Mouse (Mus musculus): ENCODE results near the gene Atp6v1g2.

The Atp6v1g2 gene

DNA sequence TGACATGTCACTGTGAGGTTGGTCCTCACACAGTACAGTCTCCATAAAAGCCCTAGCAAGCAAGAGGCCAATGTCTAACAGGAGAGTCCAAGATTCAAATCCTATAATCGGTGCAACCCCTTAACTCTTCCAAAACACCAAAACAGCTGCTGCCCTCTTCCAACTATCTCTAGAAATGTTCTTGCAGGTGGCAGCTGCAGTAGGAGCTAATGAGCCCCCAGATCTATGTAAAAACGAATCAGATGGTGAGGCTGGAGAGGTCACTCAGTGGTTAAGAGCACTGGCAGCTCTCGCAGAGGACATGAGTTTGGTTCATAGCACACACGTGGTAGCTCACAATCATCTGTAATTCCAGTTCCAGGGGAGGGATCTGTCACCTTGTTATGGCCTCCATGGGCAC, 22.2 kb downstream of the Atp6v1g2 start:
- DNase-seq (ENCODE audit: low spot score): no peak

DNA sequence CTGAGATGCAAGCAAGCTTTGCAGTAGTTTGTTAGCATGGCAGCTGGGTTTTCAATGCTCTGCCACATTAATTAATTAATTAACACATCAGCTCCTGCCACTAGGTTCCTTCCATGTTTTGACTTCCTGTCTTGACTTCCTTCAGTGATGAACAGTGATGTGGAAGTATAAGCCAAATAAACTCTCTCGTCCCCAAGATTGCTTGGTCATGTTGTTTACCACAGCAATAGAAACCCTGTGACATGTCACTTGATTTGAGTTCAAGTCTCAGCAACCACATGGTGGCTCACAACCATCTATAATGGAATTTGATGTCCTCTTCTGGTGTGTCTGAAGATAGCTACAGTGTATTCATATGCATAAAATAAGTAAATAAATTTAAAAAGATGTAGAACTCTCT, 23.9 kb downstream of the Atp6v1g2 start:
- no peak for DNase-seq (ENCODE audit: low spot score)

DNA sequence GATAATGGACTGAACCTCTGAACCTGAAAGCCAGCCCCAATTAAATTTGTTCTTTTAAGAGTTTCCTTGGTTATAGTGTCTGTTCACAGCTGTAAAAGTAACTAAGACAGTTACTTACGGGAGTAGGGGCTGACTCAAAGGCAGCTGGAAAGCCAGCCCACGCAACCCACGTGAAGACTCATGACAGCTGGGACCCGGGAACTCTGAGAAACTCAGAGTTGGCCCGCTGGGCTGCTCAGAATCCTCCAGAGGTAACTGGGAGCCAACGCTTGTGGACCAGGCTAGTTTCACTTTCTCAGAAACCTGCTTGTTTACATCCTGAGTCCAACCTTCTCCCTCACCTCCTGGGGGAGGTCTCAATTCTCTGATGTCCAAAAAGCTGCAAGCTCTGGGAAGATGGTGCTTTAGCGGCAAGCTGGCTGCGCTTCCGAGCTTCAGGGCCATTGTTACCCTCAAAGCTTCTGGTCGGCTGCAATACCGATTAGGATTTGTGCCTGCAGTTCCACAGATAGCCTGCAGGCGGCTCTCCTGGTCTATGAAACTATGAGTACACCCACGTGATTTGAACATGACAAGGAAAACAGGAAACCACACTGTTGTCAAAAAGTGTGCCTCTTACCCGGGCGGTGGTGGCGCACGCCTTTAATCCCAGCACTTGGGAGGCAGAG, 24.5 kb downstream of the Atp6v1g2 start:
- peak; percentile 82 for DNase-seq (ENCODE audit: low spot score)

DNA sequence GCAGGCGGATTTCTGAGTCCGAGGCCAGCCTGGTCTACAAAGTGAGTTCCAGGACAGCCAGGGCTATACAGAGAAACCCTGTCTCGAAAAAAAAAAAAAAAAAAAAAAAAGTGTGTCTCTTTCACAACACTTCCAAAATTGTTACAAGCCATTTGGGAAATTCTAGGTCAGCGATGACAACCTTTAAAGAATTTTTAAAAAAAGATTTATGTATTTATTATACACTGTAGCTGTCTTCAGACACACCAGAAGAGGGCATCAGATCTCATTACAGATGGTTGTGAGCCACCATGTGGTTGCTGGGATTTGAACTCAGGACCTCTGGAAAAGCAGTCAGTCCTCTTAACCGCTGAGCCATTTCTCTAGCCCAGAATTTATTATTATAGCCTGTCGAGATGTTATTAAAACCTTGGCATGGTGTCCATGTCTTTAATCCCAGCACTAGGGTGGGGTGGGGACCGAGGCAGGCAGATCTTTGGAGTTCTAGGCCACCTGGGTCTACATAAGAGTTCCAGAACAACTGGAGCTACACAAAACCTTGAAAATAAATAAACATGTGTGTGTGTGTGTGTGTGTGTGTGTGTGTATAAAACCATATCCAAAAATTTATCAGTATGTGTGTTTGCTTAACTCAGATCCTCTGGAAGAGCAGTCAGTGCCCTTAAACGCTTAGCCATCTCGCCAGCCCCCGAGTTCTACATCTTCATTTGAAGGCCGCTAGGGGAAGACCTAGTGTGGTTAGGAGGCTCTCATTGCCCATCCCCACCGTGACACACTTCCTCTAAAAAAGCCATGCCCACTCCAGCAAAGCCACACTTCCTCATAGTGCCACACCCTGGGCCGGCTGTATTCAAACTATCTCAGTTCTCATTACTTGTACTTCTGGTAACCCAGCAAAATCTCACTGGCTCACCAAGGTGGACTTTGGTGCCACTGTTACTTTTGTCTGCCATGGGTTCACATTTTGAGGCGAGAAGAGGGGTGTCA, 25.3 kb downstream of the Atp6v1g2 start:
- DNase-seq (ENCODE audit: low spot score): no peak

DNA sequence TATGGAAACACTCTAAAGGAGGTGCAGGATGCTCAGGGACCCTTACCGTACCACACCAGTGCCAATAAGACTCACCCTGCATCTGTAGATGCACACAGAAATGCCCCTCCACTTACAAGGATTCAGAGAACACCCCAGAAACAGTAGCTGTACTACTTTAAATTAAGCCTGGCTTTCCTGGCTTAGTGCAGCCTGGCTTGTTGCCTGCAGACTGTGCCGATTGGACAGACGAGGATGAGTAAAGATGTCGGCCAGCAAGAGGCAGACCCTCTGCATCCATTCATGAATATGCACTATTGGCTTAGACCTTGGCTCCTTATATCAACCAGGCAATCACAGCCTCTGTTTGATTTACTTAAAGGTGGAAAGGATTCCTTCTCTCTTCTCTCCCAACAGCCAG, 26.2 kb downstream of the Atp6v1g2 start:
- DNase-seq (ENCODE audit: low spot score): no peak

DNA sequence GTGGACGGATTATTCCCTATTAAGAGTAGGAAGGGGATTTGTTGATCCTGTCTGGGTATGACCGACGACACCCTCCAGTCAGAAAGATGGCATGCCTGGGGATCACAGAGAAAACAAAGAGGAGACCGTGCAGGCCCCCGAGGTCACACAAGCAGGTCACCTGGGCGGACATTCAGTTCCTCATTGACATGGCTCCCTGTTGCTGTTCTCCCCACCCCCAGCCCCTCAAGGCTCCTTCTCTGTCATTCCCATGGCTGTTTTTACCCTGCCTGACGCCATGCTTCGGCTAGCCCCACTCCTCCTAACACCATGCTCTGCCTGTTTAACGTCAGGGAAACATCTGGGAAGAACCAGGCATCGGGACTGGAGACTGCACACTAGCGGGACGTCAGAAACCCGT, 28.2 kb downstream of the Atp6v1g2 start:
- no peak for DNase-seq (ENCODE audit: low spot score)

DNA sequence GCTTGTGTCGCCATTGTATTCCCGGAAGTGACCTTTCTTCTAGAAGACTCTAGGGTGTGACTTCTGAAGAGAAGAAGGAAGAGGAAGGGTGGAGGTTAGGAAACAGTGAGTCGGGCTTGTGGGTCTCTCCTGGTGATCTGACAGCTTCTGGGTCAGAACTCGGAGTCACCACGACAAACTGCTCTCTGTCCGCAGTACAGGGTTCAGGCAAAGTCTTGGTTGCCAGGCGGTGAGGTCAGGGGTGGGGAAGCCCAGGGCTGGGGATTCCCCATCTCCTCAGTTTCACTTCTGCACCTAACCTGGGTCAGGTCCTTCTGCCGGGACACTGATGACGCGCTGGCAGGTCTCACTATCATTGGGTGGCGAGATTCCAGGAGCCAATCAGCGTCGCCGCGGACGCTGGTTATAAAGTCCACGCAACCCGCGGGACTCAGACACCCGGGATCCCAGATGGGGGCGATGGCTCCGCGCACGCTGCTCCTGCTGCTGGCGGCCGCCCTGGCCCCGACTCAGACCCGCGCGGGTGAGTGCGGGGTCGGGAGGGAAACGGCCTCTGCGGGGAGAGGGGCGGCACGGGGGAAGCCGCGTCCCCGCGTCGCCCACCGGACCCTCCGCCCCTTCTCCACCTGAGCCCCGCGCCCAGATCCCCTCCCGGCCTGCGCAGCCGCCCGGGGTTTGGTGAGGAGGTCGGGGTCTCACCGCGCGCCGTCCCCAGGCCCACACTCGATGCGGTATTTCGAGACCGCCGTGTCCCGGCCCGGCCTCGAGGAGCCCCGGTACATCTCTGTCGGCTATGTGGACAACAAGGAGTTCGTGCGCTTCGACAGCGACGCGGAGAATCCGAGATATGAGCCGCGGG, 29.4 kb downstream of the Atp6v1g2 start, which contains the start of gene H2-D1:
TSS of gene H2-D1 (plus strand) at position 67 of the 859 bp plus-strand sequence.
- DNase-seq (ENCODE audit: low spot score): peak; percentile 82

DNA sequence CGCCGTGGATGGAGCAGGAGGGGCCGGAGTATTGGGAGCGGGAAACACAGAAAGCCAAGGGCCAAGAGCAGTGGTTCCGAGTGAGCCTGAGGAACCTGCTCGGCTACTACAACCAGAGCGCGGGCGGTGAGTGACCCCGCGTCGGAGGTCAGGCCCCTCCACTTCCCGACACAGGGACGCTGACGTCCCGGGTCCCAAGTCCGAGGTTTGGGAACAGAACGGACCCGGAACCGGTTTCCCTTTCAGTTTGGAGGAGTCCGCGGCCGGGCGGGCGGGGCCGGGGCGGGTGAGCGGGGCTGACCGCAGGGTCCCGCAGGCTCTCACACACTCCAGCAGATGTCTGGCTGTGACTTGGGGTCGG, 30.0 kb downstream of the Atp6v1g2 start:
- DNase-seq (ENCODE audit: low spot score): no peak

DNA sequence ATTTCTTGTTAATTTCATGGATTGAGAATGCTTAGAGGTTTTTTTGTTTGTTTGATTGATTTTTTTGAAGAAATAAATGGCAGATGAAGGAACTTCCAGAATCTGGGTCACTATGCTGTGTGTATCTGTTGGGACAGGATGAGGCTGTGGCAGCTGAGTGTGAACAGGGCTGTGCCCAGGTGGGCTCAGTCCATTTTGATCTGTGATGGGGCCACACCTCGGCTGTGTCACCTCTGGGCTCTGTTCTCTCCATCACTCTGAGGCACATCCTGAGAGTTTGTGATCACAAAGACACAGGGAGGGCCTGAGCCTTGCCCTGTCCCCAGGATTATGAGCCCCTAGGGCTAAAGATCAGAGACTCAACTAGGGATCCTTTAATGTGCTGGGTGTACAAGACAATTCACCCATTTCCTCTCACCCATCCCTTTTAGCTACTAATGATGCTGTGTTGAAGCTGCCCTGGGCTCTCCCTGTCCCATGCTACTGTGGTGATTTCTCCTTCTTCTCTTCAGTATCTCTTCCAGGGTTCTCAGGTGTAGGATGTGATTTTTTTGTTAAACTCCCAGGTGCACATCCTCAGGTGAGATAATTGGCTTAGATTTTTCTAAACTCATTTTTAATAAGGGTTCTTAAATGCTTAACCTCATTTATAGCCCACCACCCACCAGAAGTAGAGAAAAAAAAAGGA, 34.1 kb downstream of the Atp6v1g2 start:
- no peak for DNase-seq (ENCODE audit: low spot score)

DNA sequence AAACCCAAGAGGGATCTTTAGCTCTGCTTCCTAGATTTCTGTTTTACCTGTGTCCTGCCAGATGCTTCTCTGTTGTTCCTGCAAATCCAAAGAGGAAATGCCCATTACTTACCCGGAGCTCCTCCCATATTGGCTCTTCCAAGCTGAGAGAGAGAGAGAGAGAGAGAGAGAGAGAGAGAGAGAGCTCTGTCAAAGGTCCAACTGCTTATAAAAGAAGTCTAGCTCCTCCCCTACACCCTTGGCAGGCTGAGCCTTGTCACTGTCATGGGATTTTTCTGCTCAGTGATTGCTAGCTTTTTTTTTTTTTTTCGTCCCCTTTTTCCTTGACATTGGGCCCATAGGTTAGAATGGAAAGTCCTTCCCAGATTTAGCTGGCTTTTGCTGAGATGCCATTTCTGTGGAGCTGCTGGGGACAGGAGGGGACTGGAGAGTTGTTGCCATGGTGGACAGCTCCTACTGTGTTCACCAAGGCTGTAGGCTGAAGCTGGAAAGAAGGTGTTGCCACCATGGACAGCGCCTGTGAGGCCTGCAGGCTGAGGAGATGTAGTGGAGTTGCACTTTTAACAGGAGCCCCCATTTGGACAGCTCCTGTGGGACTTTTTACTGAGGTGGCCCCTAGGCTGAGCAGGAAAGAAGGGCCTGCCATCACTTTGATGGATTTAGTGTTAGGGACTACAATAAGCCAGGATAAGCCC, 36.3 kb downstream of the Atp6v1g2 start:
- DNase-seq (ENCODE audit: low spot score): peak; percentile 76

DNA sequence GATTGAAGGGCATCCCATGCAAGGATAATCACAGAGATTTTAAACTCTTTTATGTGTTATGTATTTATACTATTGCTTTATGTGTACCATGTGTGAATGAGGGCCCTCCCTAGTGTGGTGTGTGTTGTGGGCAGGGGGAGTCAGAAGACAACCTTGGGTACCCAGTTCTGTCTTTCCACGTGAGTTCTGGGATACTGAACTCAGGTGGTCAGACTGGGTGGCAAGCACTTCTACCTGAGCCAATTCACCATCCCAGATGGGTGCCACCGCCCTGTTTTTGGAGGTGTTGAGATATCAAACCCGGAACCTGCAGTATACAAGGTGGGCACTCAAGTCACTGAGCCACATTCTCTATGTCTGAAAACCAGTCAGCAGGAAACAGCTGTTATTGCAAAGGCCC, 38.8 kb downstream of the Atp6v1g2 start:
- DNase-seq (ENCODE audit: low spot score): no peak

DNA sequence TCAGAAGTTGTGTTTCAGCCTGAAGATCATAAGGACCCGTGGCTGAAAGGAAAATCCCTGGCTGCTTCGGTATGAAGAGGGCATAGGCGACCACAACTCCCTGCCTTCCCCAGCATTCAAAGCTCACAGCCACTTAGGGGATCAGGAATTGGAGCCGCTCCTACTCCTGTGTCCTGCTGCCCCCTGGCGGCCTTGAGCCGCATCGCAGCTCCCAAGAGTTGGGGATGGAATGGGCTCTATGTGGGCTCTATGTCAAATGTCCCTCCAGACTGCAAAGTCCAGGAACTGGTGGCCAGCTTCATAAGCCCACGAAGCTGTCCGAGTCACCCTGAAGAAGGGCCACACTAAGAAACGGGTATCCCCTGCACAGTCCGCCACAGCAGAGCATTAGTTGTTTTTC, 41.3 kb downstream of the Atp6v1g2 start:
- DNase-seq (ENCODE audit: low spot score): peak; percentile 48

DNA sequence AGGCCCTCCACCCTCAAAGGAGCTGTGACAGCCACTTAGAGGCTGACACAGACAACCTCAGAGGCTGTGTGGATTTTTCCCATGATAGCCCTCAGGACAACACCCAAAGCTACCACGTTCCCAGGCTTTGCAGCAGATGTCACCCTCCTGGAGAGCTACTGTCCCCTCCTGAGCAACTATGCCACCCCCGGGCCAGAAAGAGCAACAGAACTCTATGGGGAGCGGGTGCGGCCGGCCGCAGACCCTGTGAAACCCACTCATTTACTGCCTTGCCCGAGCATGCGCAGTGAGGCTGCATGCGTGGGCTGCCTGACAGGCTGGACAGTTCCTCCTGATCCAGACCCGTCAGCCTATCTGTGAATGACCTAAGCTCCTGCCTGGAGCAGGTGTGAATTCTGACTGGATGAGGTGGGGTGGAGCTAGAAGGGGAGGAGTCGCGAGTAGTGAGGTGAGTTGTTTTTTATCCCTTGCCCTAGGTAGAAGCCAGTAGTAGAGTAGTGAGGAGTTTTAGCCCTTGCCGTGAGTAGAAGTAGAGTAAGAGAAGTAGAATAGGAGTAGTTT, 42.9 kb downstream of the Atp6v1g2 start:
- DNase-seq (ENCODE audit: low spot score): no peak

DNA sequence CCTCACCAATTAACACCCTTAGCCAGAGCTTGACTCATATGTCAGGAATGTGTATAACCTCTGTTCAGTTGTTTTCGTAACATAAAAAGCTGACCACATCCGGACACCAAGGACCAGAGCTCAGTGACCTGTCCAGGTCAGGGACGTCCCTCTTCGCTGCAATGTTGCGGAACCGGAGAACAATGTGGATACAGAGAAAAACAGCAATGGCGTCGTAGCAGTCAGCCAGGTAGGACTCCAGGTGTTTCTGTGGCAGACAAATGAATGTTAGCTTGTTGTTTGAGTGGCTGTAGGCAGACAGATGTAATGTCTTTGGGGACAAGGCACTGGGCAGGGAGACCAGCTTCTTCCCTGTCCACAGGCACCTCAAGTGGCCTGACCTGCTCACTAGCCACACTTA, 44.6 kb downstream of the Atp6v1g2 start:
- DNase-seq (ENCODE audit: low spot score): no peak

DNA sequence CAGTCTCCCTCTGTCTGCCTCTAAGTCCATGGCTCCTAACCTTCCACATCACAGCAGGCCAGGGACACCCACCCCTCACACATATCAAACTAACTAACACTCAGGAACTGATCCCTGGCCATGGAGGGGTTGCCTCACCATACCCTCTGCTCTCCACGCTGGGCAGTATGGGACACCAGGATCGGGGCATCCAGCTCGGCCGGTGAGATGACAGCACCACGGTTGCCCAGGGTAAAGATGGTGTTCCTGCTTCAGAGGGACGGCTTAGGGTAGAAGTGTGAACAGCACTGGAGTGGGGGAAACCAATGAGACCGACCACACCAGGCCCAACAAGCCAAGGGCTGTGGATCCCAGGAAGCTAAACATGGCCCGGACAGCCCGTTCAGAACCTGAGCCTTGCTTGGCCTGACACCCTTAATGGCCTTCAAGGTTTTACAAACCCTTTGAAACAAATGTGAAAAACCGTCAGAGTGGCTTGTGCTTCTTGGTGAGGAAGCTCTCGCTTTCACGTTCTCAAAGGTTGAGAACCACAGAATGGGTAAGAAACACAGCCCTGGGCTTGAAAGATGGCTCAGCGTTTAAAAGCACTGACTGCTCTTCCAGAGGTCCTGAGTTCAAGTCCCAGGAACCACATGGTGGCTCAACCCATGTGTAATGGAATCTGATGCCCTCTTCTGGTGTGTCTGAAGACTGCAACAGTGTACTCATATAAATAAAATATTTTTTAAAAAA, 45.7 kb downstream of the Atp6v1g2 start:
- no peak for DNase-seq (ENCODE audit: low spot score)

DNA sequence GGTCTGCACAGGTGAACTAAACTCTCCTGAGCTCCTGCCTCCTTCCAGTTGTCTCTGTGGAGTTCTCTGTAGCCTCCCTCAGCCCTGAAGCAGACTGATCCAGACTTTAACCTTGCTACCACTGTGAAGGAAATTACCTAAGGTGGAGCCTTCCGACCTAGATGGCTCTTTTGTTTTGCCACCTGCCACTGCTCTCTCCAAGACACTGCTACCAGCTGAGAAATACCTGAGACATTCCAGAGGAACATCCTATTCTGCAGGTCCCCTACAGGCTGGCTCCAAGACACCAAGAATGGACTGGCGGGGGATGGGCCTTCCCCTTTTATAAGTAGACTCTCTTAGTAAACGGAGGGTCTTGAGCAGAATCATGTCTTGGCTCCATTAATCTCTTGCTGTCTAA, 46.8 kb downstream of the Atp6v1g2 start:
- no peak for DNase-seq (ENCODE audit: low spot score)

DNA sequence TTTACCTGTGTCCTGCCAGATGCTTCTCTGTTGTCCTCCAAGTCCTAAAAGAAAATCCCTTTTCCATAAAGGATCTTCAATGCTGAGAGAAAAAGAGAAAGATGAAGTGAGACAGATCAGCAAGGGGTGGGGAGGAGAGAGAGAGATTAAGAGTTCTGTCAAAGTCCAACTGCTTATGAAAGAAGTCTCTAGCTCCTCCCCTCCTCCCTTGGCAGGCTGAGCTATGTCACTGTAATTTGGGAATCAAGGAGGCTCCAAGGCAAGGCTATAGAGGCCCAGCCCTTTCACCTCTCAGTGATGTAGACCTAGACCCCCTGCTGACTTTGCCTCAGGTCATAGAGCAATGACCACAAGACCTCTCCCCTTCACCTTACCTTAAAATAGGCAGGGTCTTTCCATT, 52.0 kb downstream of the Atp6v1g2 start:
- DNase-seq (ENCODE audit: low spot score): no peak

All from yolk sac, embryonic 10.5 days (tissue).